Mouse (Mus musculus): ENCODE results near the gene Fcer2a.

The Fcer2a gene

DNA sequence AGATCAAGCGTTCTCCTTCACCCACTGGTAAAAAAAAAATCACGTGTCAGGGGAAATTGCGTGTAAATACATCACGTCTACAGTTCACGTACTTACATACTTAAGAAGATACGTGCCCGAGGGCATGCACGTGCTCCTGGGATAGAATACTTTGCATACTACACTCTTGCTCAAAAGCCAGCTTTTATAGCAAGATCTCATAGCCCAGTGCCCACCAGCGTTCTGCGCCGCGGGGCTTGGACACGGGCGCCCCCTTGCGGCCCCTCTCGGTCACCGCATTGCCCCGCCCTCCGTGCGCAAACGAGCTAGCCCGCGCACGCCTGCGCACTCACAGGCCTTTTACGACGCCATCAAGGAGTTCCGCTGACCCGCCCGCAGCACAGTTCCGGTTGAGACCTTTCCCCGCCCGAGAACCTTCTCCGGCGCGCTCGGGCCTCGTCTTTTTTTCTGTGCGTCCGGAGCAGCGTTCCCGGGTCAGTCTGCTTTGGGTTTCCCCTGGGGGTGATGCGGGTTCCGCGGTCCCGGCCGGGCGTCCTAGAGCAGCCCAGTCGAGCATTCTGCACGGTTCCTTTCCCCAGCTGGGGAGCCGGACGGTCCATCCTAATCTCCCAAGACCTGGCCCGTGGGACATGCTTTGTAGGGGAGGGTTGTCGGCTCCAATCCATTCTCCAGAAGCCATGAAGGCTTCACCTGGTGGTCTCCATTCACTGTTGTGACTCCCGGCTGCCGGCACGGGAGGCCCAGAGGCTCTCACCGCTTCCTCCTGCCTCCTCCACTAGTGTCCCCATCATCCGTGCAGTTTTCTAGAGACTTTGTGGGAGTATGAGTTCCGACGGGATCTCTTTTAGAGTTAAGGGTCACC is 17.6 kb downstream of the Fcer2a start, which contains the start of gene Trappc5:
Trappc5 (plus strand) TSS at position 169 of the 862 bp plus-strand sequence.
- DNase-seq (ENCODE audit: low read depth, low spot score), result peak; percentile 98

GRCm38 (mm10) chr8:3674671-3675070 is 19.3 kb downstream of the Fcer2a start:
- no peak for DNase-seq (ENCODE audit: low read depth, low spot score)

DNA sequence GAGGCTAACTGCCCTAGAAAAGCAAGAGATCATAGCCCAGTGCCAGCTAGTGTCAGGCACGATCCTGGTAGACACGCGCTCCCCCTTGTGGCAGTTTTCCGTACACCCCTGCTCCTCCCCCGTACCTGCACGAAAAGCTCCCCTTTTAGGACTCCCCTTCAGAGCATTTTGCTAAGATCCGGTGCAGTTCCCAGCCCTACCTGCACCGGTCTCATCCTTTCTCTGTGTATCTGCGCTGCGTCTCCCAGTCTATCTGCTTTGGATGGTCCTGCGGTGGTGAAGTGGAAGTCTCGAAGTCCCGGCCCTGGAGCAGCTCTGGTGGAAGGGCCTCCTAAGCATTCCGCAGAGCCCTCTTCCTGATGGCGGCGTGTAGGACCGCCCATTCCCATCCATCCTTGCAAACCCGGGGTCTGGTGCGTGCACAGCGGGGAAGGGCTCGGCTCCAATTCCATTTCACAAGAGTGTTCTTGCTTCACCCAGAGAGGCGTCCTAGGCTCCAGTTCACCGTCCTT is 21.9 kb downstream of the Fcer2a start, which contains the start of gene Fcor:
Fcor (minus strand) TSS at position 383 of the 512 bp plus-strand sequence.
- DNase-seq (ENCODE audit: low read depth, low spot score), result peak; percentile 96

DNA sequence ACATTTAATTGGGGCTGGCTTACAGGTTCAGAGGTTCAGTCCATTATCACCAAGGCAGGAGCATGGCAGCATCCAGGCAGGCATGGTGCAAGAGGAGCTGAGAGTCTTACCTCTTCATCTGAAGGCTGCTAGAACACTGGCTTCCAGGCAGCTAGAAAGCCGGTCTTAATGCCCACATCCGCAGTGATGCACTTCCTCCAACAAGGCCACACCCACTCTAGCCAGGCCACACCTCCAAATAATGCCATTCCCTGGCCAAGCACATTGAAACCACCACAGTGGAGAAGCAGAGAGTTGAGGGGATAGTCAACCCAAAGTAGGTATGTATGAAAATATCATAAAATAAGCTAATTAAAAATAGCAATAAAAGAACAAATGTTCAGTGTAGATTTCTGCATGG is 23.6 kb downstream of the Fcer2a start:
- DNase-seq (ENCODE audit: low read depth, low spot score), result peak; percentile 65

DNA sequence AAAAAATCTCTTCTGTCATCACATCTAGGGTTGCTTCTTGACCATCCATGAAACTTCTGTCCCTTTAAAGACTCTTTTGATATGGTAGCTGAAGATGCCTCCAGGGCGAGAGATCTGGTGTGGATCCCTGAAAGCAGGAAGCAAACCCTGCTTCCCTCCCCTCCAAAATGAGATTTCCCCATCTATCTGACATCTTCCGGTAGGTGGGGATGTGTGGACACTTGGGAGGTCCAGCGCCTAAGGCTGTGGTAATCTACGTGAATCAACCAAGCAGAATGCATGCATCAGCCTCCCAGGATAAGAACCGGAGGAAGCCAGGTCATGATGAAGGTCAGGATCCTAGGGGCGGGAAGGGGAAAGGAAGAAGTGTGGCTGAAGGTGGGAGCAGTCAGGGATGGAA is 28.5 kb downstream of the Fcer2a start, which contains the start of gene Mcemp1:
Mcemp1 (plus strand) TSS at position 248 of the 400 bp plus-strand sequence.
- DNase-seq (ENCODE audit: low read depth, low spot score), result no peak

- no peak for DNase-seq (ENCODE audit: low read depth, low spot score)
Measured at GRCm38 (mm10) chr8:3664405-3664804, 29.6 kb downstream of the Fcer2a start.

- no peak for DNase-seq (ENCODE audit: low read depth, low spot score)
Measured at GRCm38 (mm10) chr8:3660889-3661288, 33.1 kb downstream of the Fcer2a start.

DNA sequence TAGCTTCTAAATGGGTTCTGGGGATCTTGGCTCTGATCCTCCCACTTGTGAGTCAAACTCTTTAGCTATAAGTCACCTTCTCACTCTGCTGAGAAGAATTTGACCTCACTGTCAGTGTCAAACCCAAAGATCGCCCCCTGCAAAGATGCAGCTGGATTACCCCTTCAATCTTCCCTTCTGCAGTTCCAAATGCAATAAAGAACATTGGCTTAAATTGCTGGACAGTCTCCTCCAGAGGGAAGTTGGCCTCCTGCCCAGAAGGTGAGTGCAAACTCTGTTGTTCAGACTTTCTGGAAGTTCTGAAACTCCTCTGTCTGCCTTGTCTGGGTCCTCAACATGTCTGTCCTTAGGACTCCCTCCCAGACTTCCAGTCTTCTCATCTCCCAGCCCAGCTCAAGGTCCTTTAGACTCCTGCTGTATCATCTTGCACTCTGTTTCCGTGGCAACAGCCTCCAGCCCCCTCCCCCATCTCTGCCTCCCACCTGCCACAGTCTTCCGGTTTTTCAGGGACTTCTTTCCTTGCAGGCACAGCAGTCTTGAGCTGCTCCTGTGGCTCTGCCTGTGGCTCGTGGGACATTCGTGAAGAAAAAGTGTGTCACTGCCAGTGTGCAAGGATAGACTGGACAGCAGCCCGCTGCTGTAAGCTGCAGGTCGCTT is 37.1 kb downstream of the Fcer2a start:
- no peak for DNase-seq (ENCODE audit: low read depth, low spot score)

- DNase-seq (ENCODE audit: low read depth, low spot score), result no peak
Measured at GRCm38 (mm10) chr8:3655526-3655925, 38.4 kb downstream of the Fcer2a start, which contains the start of gene Retn. Retn (plus strand) TSS chr8:3655770.

- DNase-seq (ENCODE audit: low read depth, low spot score), result peak; percentile 28
Measured at GRCm38 (mm10) chr8:3654726-3655508, 39.1 kb downstream of the Fcer2a start.

GRCm38 (mm10) chr8:3652845-3653244 is 41.1 kb downstream of the Fcer2a start:
- no peak for DNase-seq (ENCODE audit: low read depth, low spot score)

DNA sequence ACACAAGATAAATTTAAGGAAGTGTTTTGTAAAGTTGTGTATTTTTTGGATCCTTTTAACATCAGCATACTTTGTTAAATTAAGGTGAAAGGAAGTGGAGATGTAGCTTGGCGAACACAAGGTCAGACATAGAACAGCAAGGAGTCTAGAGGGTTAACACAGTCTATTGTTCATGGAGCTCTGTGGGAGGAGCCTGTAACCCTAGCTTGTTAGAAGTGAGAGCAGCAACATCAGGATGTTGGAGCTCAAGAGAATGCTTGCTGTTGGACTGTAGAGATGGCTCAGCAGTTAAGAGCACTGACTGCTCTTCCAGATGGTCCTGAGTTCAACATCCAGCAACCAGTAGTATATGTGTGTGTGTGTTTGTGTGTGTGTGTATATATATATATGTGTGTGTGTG is 45.0 kb downstream of the Fcer2a start:
- DNase-seq (ENCODE audit: low read depth, low spot score), result peak; percentile 72

DNA sequence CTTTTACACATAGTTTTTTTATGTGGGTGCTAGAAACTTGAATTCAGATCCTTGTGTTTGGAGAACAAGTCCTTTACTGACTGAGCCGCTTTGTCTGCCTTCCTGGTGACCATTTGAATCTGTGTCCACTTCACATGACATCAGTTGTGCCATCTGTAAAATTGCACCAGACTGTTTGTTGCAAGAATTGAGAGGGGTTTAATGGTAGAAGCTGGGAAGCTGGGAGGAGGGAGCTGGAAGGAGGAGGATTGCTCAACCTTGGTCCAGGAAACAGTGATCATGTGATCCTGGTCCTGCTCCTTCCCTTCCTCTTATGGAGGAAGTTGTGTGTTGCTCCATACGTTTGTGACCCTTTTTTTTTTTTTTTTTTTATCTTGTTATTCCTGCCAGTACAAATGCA is 45.7 kb downstream of the Fcer2a start:
- no peak for DNase-seq (ENCODE audit: low read depth, low spot score)

DNA sequence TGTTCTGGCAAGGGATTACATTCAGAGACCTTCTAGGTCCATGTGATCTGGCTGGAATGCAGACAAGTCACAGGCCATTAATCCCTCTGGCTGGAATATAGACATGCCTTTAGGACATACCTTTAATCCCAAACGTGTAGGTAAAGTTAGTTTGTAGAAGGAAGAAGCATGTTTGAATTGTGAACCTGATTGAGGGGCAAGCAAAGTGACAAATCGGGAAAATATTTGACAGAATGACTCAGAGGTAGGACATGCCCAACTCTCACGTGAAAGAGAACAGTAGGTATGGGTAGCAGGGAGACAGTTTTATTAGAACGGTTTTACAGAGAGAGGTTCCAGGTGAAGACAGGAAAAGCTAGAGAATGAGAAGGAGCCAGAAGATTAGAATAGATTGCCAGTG is 46.4 kb downstream of the Fcer2a start:
- DNase-seq (ENCODE audit: low read depth, low spot score), result no peak

DNA sequence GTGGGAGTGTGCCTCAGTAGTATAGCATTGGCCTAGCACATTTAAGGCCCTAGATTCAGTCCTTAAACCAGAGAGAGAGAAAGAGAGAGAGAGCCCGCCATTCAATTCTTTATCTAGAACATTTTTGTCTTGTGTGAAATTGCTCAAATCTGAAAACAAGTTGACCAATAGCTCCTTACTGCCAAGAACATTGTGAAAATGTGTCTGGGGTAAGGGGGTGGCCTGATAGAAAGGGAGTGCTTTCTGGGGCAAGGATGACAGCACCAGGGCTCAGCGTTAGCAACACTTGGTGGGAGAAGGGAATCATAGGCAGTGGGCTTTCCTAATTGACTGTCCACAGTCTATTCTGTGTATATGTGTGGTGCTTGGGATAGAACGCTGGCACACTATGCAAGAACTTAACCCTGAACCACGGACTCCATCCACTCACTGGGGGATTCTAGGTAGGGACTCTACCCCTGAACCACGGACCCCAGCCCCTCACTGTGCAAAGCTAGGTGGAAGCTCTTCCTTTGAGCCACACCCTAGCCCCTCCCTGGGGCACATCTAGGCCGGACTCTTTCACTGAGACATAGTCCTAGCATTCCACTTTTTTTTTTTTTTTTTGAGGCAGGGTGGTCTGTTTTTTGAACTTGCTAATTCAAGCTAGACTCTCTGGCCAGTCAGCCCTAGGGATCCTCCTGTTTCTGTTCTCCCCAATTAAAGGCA is 47.0 kb downstream of the Fcer2a start:
- DNase-seq (ENCODE audit: low read depth, low spot score), result no peak

- DNase-seq (ENCODE audit: low read depth, low spot score), result peak; percentile 87
Measured at GRCm38 (mm10) chr8:3645804-3646203, 48.2 kb downstream of the Fcer2a start.
